Mouse (Mus musculus): Measurements from ENCODE around the gene Acot3. TPM values are rescaled to one million over a fixed set of nuclear protein-coding genes. Genes with fewer than 3 reads are reported as not detected.
A peak's percentile ranks its signal among the peaks of the same experiment; 100 is the strongest.
"Not testable (repeated sequence)": the region's sequence is repeated elsewhere in the genome, so short reads cannot be mapped to it uniquely, and the experiment has no call there.

Gene Acot3
- 0.26 and 0.28 TPM in 2 replicates for polyA plus RNA-seq (2016; fragmentation: Nextera tagmentation; extraction: Ambion mirVana)

- no peak within 1 kb of the TSS for H3K4me3 ChIP-seq
- WGBS, result 92% methylated on average over 5 of the region's 5 CpGs
Observed at GRCm38 (mm10) chr12:84051937-84052474, at the start of gene Acot3. Gene Acot3 (plus strand): TSS chr12:84052144.

GRCm38 (mm10) chr12:84003866-84004265 lies 48.1 kb upstream of the Acot3 start:
- H3K36me3 ChIP-seq, result no peaks in the 10 kb centered on the region
- 92% methylated on average over 1 of the region's 1 CpGs for WGBS
- no peak overlapping the region for H3K27ac ChIP-seq
- no peaks in the 10 kb centered on the region for H3K9me3 ChIP-seq (replicated peaks)
- H3K4me3 ChIP-seq, result no peak overlapping the region
- DNase-seq (ENCODE audit: low spot score), result no peak
- H3K4me1 ChIP-seq, result peaks cover 2% of the 10 kb centered on the region; the same call in 1 of the 2 replicates
- 0 out of 2 replicates have a peak, but pooled peaks cover 7% of the 10 kb centered on the region for H3K27me3 ChIP-seq (ENCODE audit: low read depth, poor library complexity, severe bottlenecking)

More at GRCm38 (mm10) chr12:84051937-84052474, at the start of gene Acot3:
- Histone ChIP-seq H3K36me3 (no peaks in the 10 kb centered on the region), H3K9me3 (replicated peaks) (no peaks in the 10 kb centered on the region), H3K27ac (no peak within 1 kb of the TSS), H3K27me3 (ENCODE audit: low read depth, poor library complexity, severe bottlenecking) (peaks cover 38% of the 10 kb centered on the region), H3K4me1 (peaks cover 9% of the 10 kb centered on the region)
- DNase-seq (ENCODE audit: low spot score), result no peak

GRCm38 (mm10) chr12:84008251-84008650 lies 43.7 kb upstream of the Acot3 start:
- Histone ChIP-seq H3K27ac (no peak overlapping the region), H3K4me3 (no peak overlapping the region), H3K9me3 (replicated peaks) (no peaks in the 10 kb centered on the region), H3K36me3 (no peaks in the 10 kb centered on the region), H3K27me3 (ENCODE audit: low read depth, poor library complexity, severe bottlenecking) (0 out of 2 replicates have a peak, but pooled peaks cover 9% of the 10 kb centered on the region), H3K4me1 (peaks cover 17% of the 10 kb centered on the region)
- no peak for DNase-seq (ENCODE audit: low spot score)
- WGBS, result 91% methylated on average over 12 of the region's 12 CpGs

GRCm38 (mm10) chr12:84008729-84009128 lies 43.2 kb upstream of the Acot3 start:
- no peak for DNase-seq (ENCODE audit: low spot score)
- 0 out of 2 replicates have a peak, but pooled peaks cover 9% of the 10 kb centered on the region for H3K27me3 ChIP-seq (ENCODE audit: low read depth, poor library complexity, severe bottlenecking)
- no peaks in the 10 kb centered on the region for H3K9me3 ChIP-seq (replicated peaks)
- no peaks in the 10 kb centered on the region for H3K36me3 ChIP-seq
- peaks cover 17% of the 10 kb centered on the region for H3K4me1 ChIP-seq
- WGBS, result 76% methylated on average over 8 of the region's 8 CpGs
- peak overlapping the region; percentile 83; the same call in 1 of the 2 replicates for H3K27ac ChIP-seq
- H3K4me3 ChIP-seq, result peak overlapping the region; percentile 53

- H3K27ac ChIP-seq, result peak within 1 kb of the TSS; percentile 83
- 3% methylated on average over 56 of the region's 70 CpGs for WGBS
- H3K36me3 ChIP-seq; H3K9me3 ChIP-seq (replicated peaks); H3K27me3 ChIP-seq (ENCODE audit: low read depth, poor library complexity, severe bottlenecking): not testable (repeated sequence)
- peak; percentile 75 for DNase-seq (ENCODE audit: low spot score)
- peak within 1 kb of the TSS; percentile 53 for H3K4me3 ChIP-seq
- peaks cover 17% of the 10 kb centered on the region for H3K4me1 ChIP-seq
Observed at GRCm38 (mm10) chr12:84009171-84009965, 42.6 kb upstream of the Acot3 start, which contains the start of gene Acot1. Gene Acot1 (plus strand): TSS chr12:84009490.

- H3K9me3 ChIP-seq (replicated peaks), result no peaks in the 10 kb centered on the region
- H3K4me1 ChIP-seq, result peaks cover 17% of the 10 kb centered on the region
- H3K4me3 ChIP-seq, result peak overlapping the region; percentile 53
- H3K36me3 ChIP-seq, result peaks cover 4% of the 10 kb centered on the region; the same call in 1 of the 2 replicates
- no peak overlapping the region for H3K27ac ChIP-seq
- WGBS, result 89% methylated on average over 3 of the region's 3 CpGs
- 0 out of 2 replicates have a peak, but pooled peaks cover 9% of the 10 kb centered on the region for H3K27me3 ChIP-seq (ENCODE audit: low read depth, poor library complexity, severe bottlenecking)
- no peak for DNase-seq (ENCODE audit: low spot score)
Observed at GRCm38 (mm10) chr12:84010201-84010600, 41.7 kb upstream of the Acot3 start.

- 72% methylated on average over 12 of the region's 12 CpGs for WGBS
- Histone ChIP-seq H3K9me3 (replicated peaks) (no peaks in the 10 kb centered on the region), H3K4me3 (0 out of 2 replicates have a peak overlapping the region, but pooled peaks have one; percentile 5), H3K27ac (no peak overlapping the region), H3K27me3 (ENCODE audit: low read depth, poor library complexity, severe bottlenecking) (0 out of 2 replicates have a peak, but pooled peaks cover 9% of the 10 kb centered on the region), H3K4me1 (peaks cover 17% of the 10 kb centered on the region), H3K36me3 (peaks cover 9% of the 10 kb centered on the region; the same call in 1 of the 2 replicates)
- no peak for DNase-seq (ENCODE audit: low spot score)
Observed at GRCm38 (mm10) chr12:84011251-84012040, 40.5 kb upstream of the Acot3 start.

GRCm38 (mm10) chr12:84013130-84013529 lies 38.8 kb upstream of the Acot3 start:
- Histone ChIP-seq H3K36me3 (peaks cover 15% of the 10 kb centered on the region; the same call in 1 of the 2 replicates), H3K4me1 (peaks cover 17% of the 10 kb centered on the region), H3K27ac (no peak overlapping the region), H3K9me3 (replicated peaks) (no peaks in the 10 kb centered on the region), H3K27me3 (ENCODE audit: low read depth, poor library complexity, severe bottlenecking) (0 out of 2 replicates have a peak, but pooled peaks cover 9% of the 10 kb centered on the region), H3K4me3 (no peak overlapping the region)
- DNase-seq (ENCODE audit: low spot score), result no peak
- 80% methylated on average over 6 of the region's 6 CpGs for WGBS

GRCm38 (mm10) chr12:84013701-84014100 lies 38.2 kb upstream of the Acot3 start:
- DNase-seq (ENCODE audit: low spot score), result no peak
- no peak overlapping the region for H3K4me3 ChIP-seq
- H3K36me3 ChIP-seq, result peaks cover 15% of the 10 kb centered on the region; the same call in 1 of the 2 replicates
- H3K27me3 ChIP-seq (ENCODE audit: low read depth, poor library complexity, severe bottlenecking), result 0 out of 2 replicates have a peak, but pooled peaks cover 4% of the 10 kb centered on the region
- no peak overlapping the region for H3K27ac ChIP-seq
- peaks cover 16% of the 10 kb centered on the region for H3K4me1 ChIP-seq
- no peaks in the 10 kb centered on the region for H3K9me3 ChIP-seq (replicated peaks)
- 97% methylated on average over 7 of the region's 7 CpGs for WGBS

- WGBS, result 91% methylated on average over 7 of the region's 7 CpGs
- not testable (repeated sequence) for H3K36me3 ChIP-seq; H3K27ac ChIP-seq; H3K4me1 ChIP-seq; H3K9me3 ChIP-seq (replicated peaks); DNase-seq (ENCODE audit: low spot score); H3K4me3 ChIP-seq; H3K27me3 ChIP-seq (ENCODE audit: low read depth, poor library complexity, severe bottlenecking)
Observed at GRCm38 (mm10) chr12:84020528-84020927, 31.4 kb upstream of the Acot3 start.

GRCm38 (mm10) chr12:84022266-84022665 lies 29.7 kb upstream of the Acot3 start:
- H3K4me3 ChIP-seq; H3K27ac ChIP-seq; H3K36me3 ChIP-seq; DNase-seq (ENCODE audit: low spot score); H3K9me3 ChIP-seq (replicated peaks); H3K27me3 ChIP-seq (ENCODE audit: low read depth, poor library complexity, severe bottlenecking); H3K4me1 ChIP-seq: not testable (repeated sequence)
- 96% methylated on average over 4 of the region's 4 CpGs for WGBS

- no peak for DNase-seq (ENCODE audit: low spot score)
- H3K27me3 ChIP-seq (ENCODE audit: low read depth, poor library complexity, severe bottlenecking), result no peaks in the 10 kb centered on the region
- no peak overlapping the region for H3K4me3 ChIP-seq
- H3K4me1 ChIP-seq, result no peaks in the 10 kb centered on the region
- 90% methylated on average over 9 of the region's 9 CpGs for WGBS
- no peak overlapping the region; the same call in 1 of the 2 replicates for H3K27ac ChIP-seq
- H3K36me3 ChIP-seq, result no peaks in the 10 kb centered on the region
- no peaks in the 10 kb centered on the region for H3K9me3 ChIP-seq (replicated peaks)
Observed at GRCm38 (mm10) chr12:84023052-84023745, 28.7 kb upstream of the Acot3 start.
